Mouse (Mus musculus): ENCODE results near the gene Aifm1. TPM values are rescaled to one million over a fixed set of nuclear protein-coding genes. Genes with fewer than 3 reads are reported as not detected.

Aifm1 gene
- polyA plus RNA-seq, 1 experiment from 2014 or later, result 45.3 TPM

DNA sequence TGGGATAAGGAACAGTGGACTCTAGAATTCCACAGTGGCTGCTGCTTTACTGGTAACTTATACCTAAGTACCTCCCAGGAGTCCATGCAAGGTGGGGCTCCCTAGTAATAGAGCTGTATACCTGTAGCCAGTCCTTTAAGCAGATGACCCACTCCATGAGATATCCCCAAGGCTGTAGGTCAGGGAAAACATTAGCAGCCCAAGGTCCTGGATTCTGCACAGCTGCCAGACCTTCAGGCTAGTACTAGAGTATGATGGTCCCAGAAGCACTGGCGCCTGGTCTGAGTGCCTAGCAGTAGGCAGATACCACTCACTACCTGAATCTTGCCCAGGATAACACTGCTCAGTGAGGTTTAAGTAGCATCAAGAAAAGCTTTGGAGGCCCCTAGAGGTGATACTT lies 79.1 kb downstream of the Aifm1 start:
- no peaks in the 10 kb centered on the region for H3K27me3 ChIP-seq
- ATAC-seq, result no peak

DNA sequence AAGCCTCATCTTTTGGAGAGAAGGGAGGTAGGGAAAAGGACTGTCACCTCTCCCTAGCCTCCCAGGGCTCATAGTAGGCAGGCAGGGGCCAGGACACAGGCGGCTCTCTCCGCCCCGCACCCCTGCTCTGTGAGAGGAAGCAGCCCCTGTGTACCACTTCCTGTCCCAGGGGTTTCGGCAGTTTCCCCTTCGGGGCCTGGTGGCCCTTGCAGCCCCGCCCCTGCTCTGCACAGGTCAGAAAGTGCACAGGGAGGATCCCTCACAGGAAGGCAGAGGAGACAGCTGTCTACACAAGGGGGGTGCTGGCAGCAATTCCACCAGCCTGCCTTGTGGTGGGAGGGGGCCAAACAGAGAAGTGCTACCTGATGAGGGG lies 79.8 kb downstream of the Aifm1 start:
- no peak overlapping the region for H3K4me3 ChIP-seq (replicated peaks)
- no peaks in the 10 kb centered on the region for H3K27me3 ChIP-seq
- ATAC-seq, result no peak
- no peaks in the 10 kb centered on the region for H3K36me3 ChIP-seq
- no peak overlapping the region for H3K9ac ChIP-seq (replicated peaks)
- no peaks in the 10 kb centered on the region for H3K9me3 ChIP-seq
- no peaks in the 10 kb centered on the region for H3K4me1 ChIP-seq (replicated peaks)
- H3K4me2 ChIP-seq (replicated peaks), result no peak overlapping the region
- 56% methylated on average over 6 of the region's 6 CpGs for WGBS
- H3K27ac ChIP-seq, result no peak overlapping the region

More for the DNA sequence above, 79.1 kb downstream of the Aifm1 start:
- Histone ChIP-seq H3K4me1 (replicated peaks) (no peaks in the 10 kb centered on the region), H3K9ac (replicated peaks) (no peak overlapping the region), H3K27ac (no peak overlapping the region), H3K4me2 (replicated peaks) (no peak overlapping the region), H3K36me3 (no peaks in the 10 kb centered on the region), H3K9me3 (no peaks in the 10 kb centered on the region), H3K4me3 (replicated peaks) (no peak overlapping the region)
- 88% methylated on average over 1 of the region's 1 CpGs for WGBS

DNA sequence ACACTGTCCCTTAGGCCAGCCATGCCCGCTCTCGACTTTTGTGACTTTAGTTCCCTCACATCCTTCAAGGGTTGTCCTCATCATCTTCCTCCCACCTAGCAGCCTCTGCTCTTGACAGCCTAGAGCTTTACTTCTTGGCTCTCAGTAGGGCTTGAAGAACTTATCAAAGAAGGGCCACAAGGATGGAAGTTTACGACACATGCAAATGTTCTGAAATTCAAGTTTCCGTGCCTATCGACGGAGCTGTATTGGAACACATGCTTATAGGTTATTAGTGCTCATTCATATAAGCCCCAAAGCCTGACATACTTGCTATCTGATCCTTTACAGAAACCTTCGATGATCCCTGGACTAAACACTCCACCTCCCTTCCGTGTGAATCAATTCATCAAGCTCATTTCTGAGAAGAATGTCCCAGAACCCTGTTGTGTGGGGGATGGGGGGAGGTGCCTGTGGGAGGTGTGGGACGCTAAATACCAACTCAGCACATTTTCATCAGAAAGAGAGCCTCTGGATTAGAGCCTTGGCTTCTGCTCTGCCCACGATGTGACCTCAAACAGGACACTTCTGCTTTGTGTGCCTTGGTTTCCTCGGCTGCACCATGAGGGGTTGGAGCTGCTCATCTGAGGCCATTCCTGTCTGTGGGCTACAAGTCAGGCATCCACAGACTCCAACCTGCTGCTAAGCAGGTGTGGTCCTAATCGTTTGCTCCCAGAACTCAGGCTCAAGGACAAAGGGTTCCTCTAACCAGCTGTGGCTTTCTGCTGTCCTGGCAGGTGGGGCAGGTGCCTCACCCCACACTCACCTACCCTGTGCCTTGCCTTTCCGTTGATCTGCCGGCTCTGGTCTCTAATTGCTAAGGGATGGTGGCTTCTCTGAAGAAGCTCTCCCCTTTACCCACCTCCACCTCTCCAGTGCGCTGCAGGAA lies 80.5 kb downstream of the Aifm1 start:
- Histone ChIP-seq H3K27ac (no peak overlapping the region), H3K4me3 (replicated peaks) (no peak overlapping the region), H3K4me2 (replicated peaks) (no peak overlapping the region), H3K27me3 (no peaks in the 10 kb centered on the region), H3K9me3 (no peaks in the 10 kb centered on the region), H3K36me3 (no peaks in the 10 kb centered on the region), H3K9ac (replicated peaks) (no peak overlapping the region), H3K4me1 (replicated peaks) (no peaks in the 10 kb centered on the region)
- ATAC-seq, result no peak
- WGBS, result 70% methylated on average over 15 of the region's 15 CpGs

DNA sequence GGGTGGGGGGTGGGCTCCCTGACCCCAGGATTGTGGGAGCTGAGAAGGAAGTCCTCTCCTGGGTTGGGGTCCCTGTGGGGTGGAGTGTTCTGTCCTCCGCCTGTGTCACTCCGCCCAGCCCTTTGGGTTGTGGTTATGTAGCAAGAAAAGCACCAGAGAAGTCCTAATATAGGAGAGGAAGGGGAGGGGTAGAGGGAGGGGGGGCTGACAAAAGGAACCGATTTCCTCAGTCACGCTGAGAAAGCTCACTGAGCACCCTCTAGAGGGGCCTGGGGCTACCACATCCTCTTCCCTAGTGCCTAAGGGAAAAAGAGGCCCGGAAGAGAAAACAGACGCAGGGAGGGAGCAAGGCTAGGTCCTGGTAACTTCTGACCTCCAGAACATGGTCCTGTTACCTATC lies 83.8 kb downstream of the Aifm1 start:
- no peak for ATAC-seq
- WGBS, result 46% methylated on average over 6 of the region's 6 CpGs
- H3K27ac ChIP-seq, result no peak overlapping the region
- no peak overlapping the region for H3K4me2 ChIP-seq (replicated peaks)
- H3K9ac ChIP-seq (replicated peaks), result no peak overlapping the region
- no peak overlapping the region for H3K4me3 ChIP-seq (replicated peaks)
- no peaks in the 10 kb centered on the region for H3K9me3 ChIP-seq
- no peaks in the 10 kb centered on the region for H3K27me3 ChIP-seq
- no peaks in the 10 kb centered on the region for H3K4me1 ChIP-seq (replicated peaks)
- no peaks in the 10 kb centered on the region for H3K36me3 ChIP-seq

DNA sequence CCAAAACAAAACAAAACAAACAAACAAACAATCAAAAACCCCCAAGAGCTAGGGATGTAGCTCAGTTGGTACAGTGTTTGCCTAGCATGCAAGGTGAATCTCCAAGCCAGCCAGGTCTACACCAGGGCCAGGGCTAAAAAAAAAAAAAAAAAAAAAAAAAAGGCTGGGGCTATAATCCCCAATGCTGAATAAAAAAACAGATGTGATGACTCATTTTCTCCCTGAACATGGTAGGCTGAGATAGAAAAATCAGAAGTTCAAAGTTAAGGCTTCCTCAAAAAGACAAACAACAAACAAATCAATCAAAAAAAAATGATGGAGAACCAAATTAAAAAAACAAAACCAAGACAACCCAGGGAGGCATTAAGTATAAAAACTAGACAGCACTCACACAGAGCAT lies 84.3 kb downstream of the Aifm1 start:
- Histone ChIP-seq H3K27ac (no peak overlapping the region), H3K4me3 (replicated peaks) (no peak overlapping the region), H3K4me1 (replicated peaks) (no peaks in the 10 kb centered on the region), H3K36me3 (no peaks in the 10 kb centered on the region), H3K27me3 (no peaks in the 10 kb centered on the region), H3K9ac (replicated peaks) (no peak overlapping the region), H3K4me2 (replicated peaks) (no peak overlapping the region), H3K9me3 (no peaks in the 10 kb centered on the region)
- ATAC-seq, result no peak

DNA sequence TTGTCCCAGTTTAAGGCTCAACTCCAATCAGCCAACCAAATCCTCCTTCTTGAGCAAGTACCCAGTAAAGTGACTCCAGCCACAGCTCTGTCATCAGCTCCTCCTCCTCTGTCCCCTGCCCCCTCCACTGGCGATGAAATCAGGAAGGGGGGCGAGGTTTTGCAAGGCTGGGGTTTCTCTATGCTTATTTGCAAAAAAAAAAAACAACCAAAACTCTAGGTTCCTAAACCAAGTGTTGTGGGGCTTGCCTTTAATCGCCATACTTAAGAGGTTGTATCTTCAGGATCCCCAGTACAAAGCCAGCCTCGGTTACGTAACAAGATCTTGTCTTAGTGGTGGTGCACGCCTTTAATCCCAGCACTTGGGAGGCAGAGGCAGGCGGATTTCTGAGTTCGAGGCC lies 84.7 kb downstream of the Aifm1 start:
- Histone ChIP-seq H3K4me1 (replicated peaks) (no peaks in the 10 kb centered on the region), H3K27ac (no peak overlapping the region), H3K36me3 (no peaks in the 10 kb centered on the region), H3K4me2 (replicated peaks) (no peak overlapping the region), H3K9me3 (no peaks in the 10 kb centered on the region), H3K4me3 (replicated peaks) (no peak overlapping the region), H3K9ac (replicated peaks) (no peak overlapping the region), H3K27me3 (no peaks in the 10 kb centered on the region)
- ATAC-seq, result no peak
- 88% methylated on average over 8 of the region's 8 CpGs for WGBS

DNA sequence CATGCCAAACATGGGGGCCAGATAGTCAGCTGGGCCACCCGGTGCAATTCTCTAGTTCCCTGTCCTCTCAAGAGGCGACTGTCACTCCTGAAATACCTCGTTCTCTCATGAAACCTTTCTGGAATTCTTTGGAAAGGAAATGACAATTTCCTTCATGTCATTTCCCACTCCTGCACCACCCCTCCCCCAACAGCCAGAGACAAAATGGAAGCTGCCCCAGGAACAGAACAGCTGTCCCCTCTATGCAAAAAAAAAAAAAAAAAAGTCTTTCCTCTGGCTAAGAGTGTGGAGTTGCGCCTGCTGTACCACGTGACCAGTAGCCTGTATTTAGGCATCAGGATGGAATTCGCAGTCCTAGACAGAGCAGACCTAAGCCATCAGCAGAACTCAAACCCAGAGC lies 85.1 kb downstream of the Aifm1 start:
- H3K4me1 ChIP-seq (replicated peaks), result no peaks in the 10 kb centered on the region
- no peaks in the 10 kb centered on the region for H3K27me3 ChIP-seq
- no peak overlapping the region for H3K4me2 ChIP-seq (replicated peaks)
- no peak overlapping the region for H3K27ac ChIP-seq
- no peak overlapping the region for H3K9ac ChIP-seq (replicated peaks)
- ATAC-seq, result no peak
- no peaks in the 10 kb centered on the region for H3K9me3 ChIP-seq
- no peaks in the 10 kb centered on the region for H3K36me3 ChIP-seq
- no peak overlapping the region for H3K4me3 ChIP-seq (replicated peaks)
- WGBS, result 87% methylated on average over 6 of the region's 6 CpGs

DNA sequence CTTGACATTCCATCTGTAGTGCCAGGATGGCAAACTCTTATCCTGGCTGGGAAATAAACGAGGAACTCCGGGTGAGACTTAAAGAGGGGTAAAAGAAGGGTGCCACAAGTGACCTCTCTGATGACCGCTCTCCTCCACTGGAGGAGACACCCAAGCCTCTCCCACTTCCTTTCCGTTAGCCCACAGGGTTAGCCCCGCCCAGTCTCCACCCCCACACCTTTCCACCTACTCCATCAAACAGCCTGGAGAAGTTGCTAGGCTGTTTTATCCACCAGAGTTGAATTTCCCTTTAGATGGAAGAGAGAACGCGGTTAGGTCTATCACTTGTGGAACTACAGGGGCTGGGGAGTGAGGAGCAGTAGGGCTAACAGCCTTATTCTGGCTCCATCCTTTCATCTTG lies 88.1 kb downstream of the Aifm1 start:
- Histone ChIP-seq H3K27me3 (no peaks in the 10 kb centered on the region), H3K4me3 (replicated peaks) (no peak overlapping the region), H3K36me3 (no peaks in the 10 kb centered on the region), H3K4me2 (replicated peaks) (no peak overlapping the region), H3K9me3 (no peaks in the 10 kb centered on the region), H3K27ac (no peak overlapping the region), H3K4me1 (replicated peaks) (no peaks in the 10 kb centered on the region), H3K9ac (replicated peaks) (no peak overlapping the region)
- ATAC-seq, result no peak
- WGBS, result 74% methylated on average over 7 of the region's 7 CpGs

Other genes starting within 250 kb of the Aifm1 start
- 6.6 TPM in 2 replicates for gene Bcorl1, start 172.2 kb downstream of the Aifm1 start, polyA plus RNA-seq (2015; fragmentation: Nextera tagmentation; extraction: Ambion mirVana)
- 0.46 and 0.77 TPM in 2 replicates for gene Elf4, start 50.4 kb downstream of the Aifm1 start, polyA plus RNA-seq (2015; fragmentation: Nextera tagmentation; extraction: Ambion mirVana)
- 74.5 and 83.7 TPM in 2 replicates for gene Rab33a, start 5.7 kb upstream of the Aifm1 start, polyA plus RNA-seq (2015; fragmentation: Nextera tagmentation; extraction: Ambion mirVana)
- 12.4 and 14.4 TPM in 2 replicates for gene Zfp280c, start 80.9 kb upstream of the Aifm1 start, polyA plus RNA-seq (2015; fragmentation: Nextera tagmentation; extraction: Ambion mirVana)
- gene Slc25a14, start 109.8 kb upstream of the Aifm1 start, polyA plus RNA-seq (2015; fragmentation: Nextera tagmentation; extraction: Ambion mirVana), result 40.2 and 43.9 TPM in 2 replicates
- not detected in 2 replicates for gene Gpr119, start 160.9 kb upstream of the Aifm1 start, polyA plus RNA-seq (2015; fragmentation: Nextera tagmentation; extraction: Ambion mirVana)
- 25.1 and 25.2 TPM in 2 replicates for gene Rbmx2, start 181.4 kb upstream of the Aifm1 start, polyA plus RNA-seq (2015; fragmentation: Nextera tagmentation; extraction: Ambion mirVana)